Mouse (Mus musculus) CD4-positive, CD25-positive, alpha-beta regulatory T cell, adult 2 months (primary cell): ENCODE measurements around the gene Acot8.

ENCODE experiments used
- DNase-seq: peaks from one replicate; pipeline ENCODE4 v3.0.0-alpha.2; 2012; ENCODE audit warnings: low read depth, low spot score

Gene Acot8

GRCm38 (mm10) chr2:164813557-164813956, 8.9 kb upstream of the Acot8 start:
- no peak for DNase-seq

GRCm38 (mm10) chr2:164806614-164807013, 1.9 kb upstream of the Acot8 start:
- DNase-seq, result no peak

GRCm38 (mm10) chr2:164805332-164805718, 643 bp upstream of the Acot8 start:
- DNase-seq, result no peak

- no peak for DNase-seq
These were observed 765 bp downstream of the Acot8 start for GRCm38 (mm10) chr2:164803921-164804313.

GRCm38 (mm10) chr2:164803201-164803920, 1.3 kb downstream of the Acot8 start:
- no peak for DNase-seq

GRCm38 (mm10) chr2:164800252-164801004, 4.3 kb downstream of the Acot8 start:
- no peak for DNase-seq

- peak; percentile 59 for DNase-seq
These were observed 6.1 kb downstream of the Acot8 start for GRCm38 (mm10) chr2:164798554-164798953.

GRCm38 (mm10) chr2:164795868-164796267, 8.8 kb downstream of the Acot8 start:
- no peak for DNase-seq

GRCm38 (mm10) chr2:164794293-164794692, 10.4 kb downstream of the Acot8 start:
- DNase-seq, result peak; percentile 87

GRCm38 (mm10) chr2:164793772-164794171, 10.9 kb downstream of the Acot8 start:
- peak; percentile 48 for DNase-seq

GRCm38 (mm10) chr2:164793236-164793635, 11.4 kb downstream of the Acot8 start:
- DNase-seq, result peak; percentile 74

GRCm38 (mm10) chr2:164792400-164793190, 12.1 kb downstream of the Acot8 start:
- DNase-seq, result no peak

GRCm38 (mm10) chr2:164791841-164792261, 12.8 kb downstream of the Acot8 start:
- DNase-seq, result no peak

GRCm38 (mm10) chr2:164790451-164790850, 14.2 kb downstream of the Acot8 start:
- DNase-seq, result no peak

GRCm38 (mm10) chr2:164788411-164788810, 16.3 kb downstream of the Acot8 start:
- DNase-seq, result no peak

- DNase-seq, result no peak
These were observed 16.9 kb downstream of the Acot8 start for GRCm38 (mm10) chr2:164787779-164788178.

GRCm38 (mm10) chr2:164787032-164787431, 17.6 kb downstream of the Acot8 start:
- DNase-seq, result no peak

- peak; percentile 29 for DNase-seq
These were observed 18.2 kb downstream of the Acot8 start for GRCm38 (mm10) chr2:164786388-164786885.

GRCm38 (mm10) chr2:164785481-164786387, 18.9 kb downstream of the Acot8 start, which contains the start of gene Snx21:
Gene Snx21 (plus strand): TSS chr2:164785823.
- DNase-seq, result peak; percentile 77

- no peak for DNase-seq
These were observed 19.7 kb downstream of the Acot8 start for GRCm38 (mm10) chr2:164784869-164785420.
